Mouse (Mus musculus) cortical plate, adult 2 months (tissue): ENCODE data around the gene Hsd17b14.

Experiments used
- CTCF ChIP-seq: fragments of 200-500 bp; IDR thresholded peaks from 2 replicates; pipeline ENCODE4 v1.5.1; 2011; ENCODE audit warnings: mild to moderate bottlenecking, control low read depth, low read length; ENCODE audit not compliant: insufficient read depth; ENCODE audit errors: extremely low read depth
- POLR2A ChIP-seq: fragments of 200-500 bp; IDR thresholded peaks from 2 replicates; pipeline ENCODE4 v1.6.1; 2011; ENCODE audit warnings: mild to moderate bottlenecking, low read length, control low read depth; ENCODE audit not compliant: insufficient read depth; ENCODE audit errors: extremely low read depth

GRCm38 (mm10) chr7:45561624-45562520 is 7.2 kb downstream of the Hsd17b14 start:
- TF ChIP-seq CTCF, result no peak
- TF ChIP-seq POLR2A, result no peak
